Mouse (Mus musculus): ENCODE data around the gene Sik3.

GRCm38 (mm10) chr9:46257546-46257945 lies 244.9 kb downstream of the Sik3 start:
- TF ChIP-seq CTCF (IDR thresholded peaks at IDR 0.05; ENCODE audit: control insufficient read depth, insufficient read depth, insufficient read length): no peak
- no peak for TF ChIP-seq USF1 (IDR thresholded peaks at IDR 0.05; ENCODE audit: low read depth)
- no peak for TF ChIP-seq FOSL1 (IDR thresholded peaks at IDR 0.05; ENCODE audit: insufficient read depth, low read length, poor library complexity, severe bottlenecking)
